In the genomic region with DNA sequence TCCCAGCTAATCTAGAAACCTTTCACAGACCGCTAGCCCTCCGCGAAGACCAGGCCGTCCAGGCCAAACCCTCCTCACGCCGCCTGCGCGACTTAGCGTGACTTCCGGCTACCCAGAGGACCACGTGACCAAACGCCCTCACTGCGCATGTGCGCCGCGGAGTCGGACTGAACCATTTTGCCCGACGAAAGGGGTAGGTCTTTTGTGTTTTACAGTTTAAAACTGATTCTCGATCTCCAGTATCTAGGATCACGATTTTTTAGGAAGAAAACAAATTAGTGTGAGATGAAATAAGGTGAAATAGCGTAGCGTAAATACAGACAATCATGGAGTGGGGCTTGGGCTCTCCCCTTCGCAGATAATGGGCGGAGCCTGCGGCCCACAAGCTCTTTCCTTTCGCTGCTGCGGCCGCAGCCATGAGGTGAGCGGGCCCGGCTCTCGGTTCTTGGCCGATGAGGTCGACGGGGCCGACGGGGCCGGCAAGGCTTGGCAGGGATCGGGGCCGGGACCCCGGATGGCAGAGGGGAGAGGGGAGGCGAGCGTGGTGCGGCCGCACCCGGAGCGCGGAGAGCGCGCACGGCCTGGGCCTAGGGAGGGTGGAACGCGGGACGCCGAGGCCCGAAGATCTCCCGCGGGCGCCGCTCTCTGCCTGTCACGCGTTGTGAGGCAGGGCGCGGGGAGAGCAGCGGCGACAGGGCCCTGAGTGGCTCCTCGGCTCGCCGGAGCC, we compare ENCODE assay signal across 8 mouse cellular contexts. TPM values are rescaled to one million over a fixed set of nuclear protein-coding genes. Genes with fewer than 3 reads are reported as not detected.
DNase-seq lines count a peak whose midpoint lies in the region; ATAC-seq and TF ChIP-seq lines count a peak whose summit lies in the region.

A gene (plus strand): TSS at position 141 of the 727 bp plus-strand sequence.

- H3K4me2 ChIP-seq in embryonic facial prominence, embryonic 15.5 days (replicated peaks), result peak within 1 kb of the TSS; percentile 68
- peak within 1 kb of the TSS; percentile 72 for H3K4me2 ChIP-seq in kidney, embryonic 14.5 days (replicated peaks; ENCODE audit: low read depth, low read length)
- peak within 1 kb of the TSS; percentile 67 for H3K4me2 ChIP-seq in limb, embryonic 15.5 days

- under 1% methylated on average over 69 of the region's 69 CpGs for WGBS in bone marrow, adult 2 months
- under 1% methylated on average over 68 of the region's 69 CpGs for WGBS in embryonic facial prominence, embryonic 15.5 days
- under 1% methylated on average over 69 of the region's 69 CpGs for WGBS in kidney, embryonic 14.5 days
- whole genome bisulfite sequencing in limb, embryonic 15.5 days, result under 1% methylated on average over 67 of the region's 69 CpGs

- H3K9me3 ChIP-seq in embryonic facial prominence, embryonic 15.5 days (replicated peaks), result no peaks in the 10 kb centered on the region
- no peaks in the 10 kb centered on the region for H3K9me3 ChIP-seq in kidney, embryonic 14.5 days (ENCODE audit: control insufficient read depth, low read length)
- H3K9me3 ChIP-seq in limb, embryonic 15.5 days, result no peaks in the 10 kb centered on the region

- H3K4me1 ChIP-seq in bone marrow, adult 2 months (ENCODE audit: control insufficient read depth, insufficient read depth, low read length), result peaks cover 1% of the 10 kb centered on the region; the same call in 1 of the 2 replicates
- peaks cover 29% of the 10 kb centered on the region for H3K4me1 ChIP-seq in embryonic facial prominence, embryonic 15.5 days
- peaks cover 12% of the 10 kb centered on the region for H3K4me1 ChIP-seq in kidney, embryonic 14.5 days (ENCODE audit: control insufficient read depth, insufficient read depth, low read length)
- H3K4me1 ChIP-seq in limb, embryonic 15.5 days, result peaks cover 18% of the 10 kb centered on the region

- TF ChIP-seq CTCF in bone marrow, adult 2 months (IDR thresholded peaks at IDR 0.05; ENCODE audit: control insufficient read depth, insufficient read depth, low read length), result no peak

- TF ChIP-seq POLR2A in bone marrow, adult 2 months (IDR thresholded peaks at IDR 0.05; ENCODE audit: borderline replicate concordance, control insufficient read depth, low read depth, low read length), result peak; percentile 97

- no peaks in the 10 kb centered on the region for H3K27me3 ChIP-seq in embryonic facial prominence, embryonic 15.5 days
- no peaks in the 10 kb centered on the region for H3K27me3 ChIP-seq in kidney, embryonic 14.5 days (ENCODE audit: control insufficient read depth, insufficient read depth, low read length)
- no peaks in the 10 kb centered on the region for H3K27me3 ChIP-seq in limb, embryonic 15.5 days

- H3K36me3 ChIP-seq in embryonic facial prominence, embryonic 15.5 days, result peaks cover 35% of the 10 kb centered on the region
- peaks cover 35% of the 10 kb centered on the region for H3K36me3 ChIP-seq in kidney, embryonic 14.5 days (ENCODE audit: control insufficient read depth, insufficient read depth, low read length)
- H3K36me3 ChIP-seq in limb, embryonic 15.5 days, result peaks cover 35% of the 10 kb centered on the region

- DNase-seq in 416B (ENCODE audit: low read depth), result peak; percentile 93
- peak; percentile 89 to 94 for DNase-seq in heart, adult 9 months (ENCODE audit: low spot score in 2 of 2)
- peak; percentile 76 to 86 for DNase-seq in monocyte, adult 2 months (ENCODE audit: low read depth in 1 of 2, low spot score in 2 of 2)
- peak; percentile 81 to 89 for DNase-seq in spleen, postnatal 36 days (ENCODE audit: low spot score in 2 of 2)

- H3K4me3 ChIP-seq in bone marrow, adult 2 months (replicated peaks; ENCODE audit: control insufficient read depth, low read depth, low read length), result peak within 1 kb of the TSS; percentile 91
- peak within 1 kb of the TSS; percentile 98 for H3K4me3 ChIP-seq in embryonic facial prominence, embryonic 15.5 days (replicated peaks)
- H3K4me3 ChIP-seq in kidney, embryonic 14.5 days (ENCODE audit: low read length), result peak within 1 kb of the TSS; percentile 100
- peak within 1 kb of the TSS; percentile 83 for H3K4me3 ChIP-seq in limb, embryonic 15.5 days

- peak within 1 kb of the TSS; percentile 77 for H3K27ac ChIP-seq in bone marrow, adult 2 months (ENCODE audit: control insufficient read depth, insufficient read depth, low read depth, low read length, poor library complexity)
- H3K27ac ChIP-seq in embryonic facial prominence, embryonic 15.5 days (replicated peaks), result peak within 1 kb of the TSS; percentile 94
- peak within 1 kb of the TSS; percentile 74 for H3K27ac ChIP-seq in kidney, embryonic 14.5 days (ENCODE audit: low read depth, low read length)
- H3K27ac ChIP-seq in limb, embryonic 15.5 days, result peak within 1 kb of the TSS; percentile 87

- ATAC-seq in embryonic facial prominence, embryonic 15.5 days (ENCODE audit: insufficient number of reproducible peaks, low FRiP score, low TSS enrichment, low read depth), result peak; percentile 80
- ATAC-seq in kidney, embryonic 14.5 days (ENCODE audit: low FRiP score, low TSS enrichment), result peak; percentile 70
- peak; percentile 75 for ATAC-seq in limb, embryonic 15.5 days (ENCODE audit: insufficient number of reproducible peaks, low FRiP score, low TSS enrichment, low read depth)

- peak within 1 kb of the TSS; percentile 100 for H3K9ac ChIP-seq in embryonic facial prominence, embryonic 15.5 days
- peak within 1 kb of the TSS; percentile 100 for H3K9ac ChIP-seq in kidney, embryonic 14.5 days (ENCODE audit: low read depth, low read length)
- peak within 1 kb of the TSS; percentile 99 for H3K9ac ChIP-seq in limb, embryonic 15.5 days

RNA-seq across cellular contexts. Expression of the gene that starts here (rescaled TPM):
- polyA plus RNA-seq in bone marrow, adult 2 months (2011; ENCODE audit: insufficient read depth, insufficient read length, low replicate concordance, missing spikeins), result 864 and 1,335 TPM in 2 replicates
- polyA plus RNA-seq in embryonic facial prominence, embryonic 15.5 days (2015; fragmentation: Nextera tagmentation; extraction: Ambion mirVana), result 1,021 and 1,069 TPM in 2 replicates
- 1,236 and 1,648 TPM in 2 replicates for polyA plus RNA-seq in kidney, embryonic 14.5 days (2014; fragmentation: Nextera tagmentation; extraction: Ambion mirVana)
- 1,005 and 1,062 TPM in 2 replicates for polyA plus RNA-seq in limb, embryonic 15.5 days (2015; fragmentation: Nextera tagmentation; extraction: Ambion mirVana)

Comparison
In these comparisons a context has a peak if more than half of its experiments do, and no peak if none do; other contexts are left out.
1. Peak in every context shown above with its lines: DNase-seq, ATAC-seq, H3K4me3 ChIP-seq and H3K27ac ChIP-seq.